ENCODE assay signal across 13 mouse cellular contexts in the genomic region with DNA sequence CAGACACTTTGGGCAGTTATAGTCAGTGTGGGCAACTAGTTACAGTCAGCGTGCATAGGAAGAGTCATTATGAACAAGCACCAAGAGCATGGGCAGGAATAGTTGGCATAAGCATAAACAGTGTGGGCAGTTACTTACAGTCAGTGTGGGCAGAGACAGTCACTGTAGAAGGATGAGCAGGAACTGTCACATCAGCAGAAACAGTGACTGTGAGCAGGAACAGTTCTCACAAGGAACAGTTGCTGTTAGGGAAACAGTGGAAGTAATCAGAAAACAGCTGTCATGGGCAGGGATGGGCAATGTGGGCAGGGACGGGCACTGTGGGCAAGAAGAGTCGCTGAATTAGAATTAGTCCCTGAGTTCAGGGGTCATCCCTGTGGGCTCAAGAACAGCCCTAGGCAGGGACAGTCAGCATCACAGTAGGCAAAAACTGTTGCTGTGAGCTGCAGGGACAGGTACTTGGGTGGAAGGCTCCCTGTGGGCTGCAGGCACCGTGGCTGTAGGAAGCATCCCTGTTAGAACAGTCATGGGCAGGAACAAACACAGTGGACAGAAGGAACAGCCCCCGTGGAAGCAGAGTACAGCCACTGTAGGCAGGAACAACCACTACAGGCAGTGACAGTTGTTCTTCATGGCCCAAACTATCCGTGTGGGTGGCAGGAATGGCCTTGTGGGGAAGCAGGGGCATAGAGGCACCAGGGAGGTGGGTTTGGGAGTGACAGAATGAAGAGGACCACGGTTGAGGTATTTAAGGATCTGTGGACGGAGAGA. TPM values are rescaled to one million over a fixed set of nuclear protein-coding genes. Genes with fewer than 3 reads are reported as not detected.
DNase-seq lines count a peak whose midpoint lies in the region; ATAC-seq and TF ChIP-seq lines count a peak whose summit lies in the region.
"Had no signal": no experiment of that assay in that cellular context is flagged by ENCODE, and none has a peak within 500 bp of the region (broad histone marks: within the 10 kb centered on the region; RNA-seq: fewer than 3 reads in every experiment).

No protein-coding gene starts in this region.

- H3K79me2 ChIP-seq in MEL (ENCODE audit: control insufficient read depth, insufficient read depth, low read length, poor library complexity): no peaks in the 10 kb centered on the region

- no peak for TF ChIP-seq CTCF in MEL (IDR thresholded peaks at IDR 0.05 in 2 of 3, conservative IDR thresholded peaks at IDR 0.05 in 1 of 3; ENCODE audit: control insufficient read depth in 1 of 3, insufficient read depth in 1 of 3, low read depth in 2 of 3, low read length in 3 of 3, poor library complexity in 1 of 3, severe bottlenecking in 1 of 3)

- no peaks in the 10 kb centered on the region for H3K27me3 ChIP-seq in heart, embryonic 12.5 days (replicated peaks)
- H3K27me3 ChIP-seq in liver, embryonic 11.5 days (replicated peaks; ENCODE audit: control insufficient read depth, insufficient read depth, low read length): no peaks in the 10 kb centered on the region
- H3K27me3 ChIP-seq in MEL (ENCODE audit: control insufficient read depth in 1 of 2, insufficient read depth in 2 of 2, low read length in 2 of 2): no peaks in the 10 kb centered on the region
- no peaks in the 10 kb centered on the region for H3K27me3 ChIP-seq in erythroblast, embryonic 14.5 days (ENCODE audit: control insufficient read depth)
- H3K27me3 ChIP-seq: embryonic facial prominence, embryonic 15.5 days had no signal

- H3K4me2 ChIP-seq in heart, embryonic 12.5 days: peak overlapping the region; percentile 31
- H3K4me2 ChIP-seq in liver, embryonic 11.5 days: peak overlapping the region; percentile 55
- H3K4me2 ChIP-seq: embryonic facial prominence, embryonic 15.5 days had no signal

- H3K9me3 ChIP-seq in heart, embryonic 12.5 days (replicated peaks): no peaks in the 10 kb centered on the region
- no peaks in the 10 kb centered on the region for H3K9me3 ChIP-seq in liver, embryonic 11.5 days (ENCODE audit: control insufficient read depth, low read length)
- no peaks in the 10 kb centered on the region for H3K9me3 ChIP-seq in MEL (replicated peaks; ENCODE audit: insufficient read depth, low read length)
- H3K9me3 ChIP-seq in erythroblast, embryonic 14.5 days (ENCODE audit: control insufficient read depth, low read length): peaks cover 2% of the 10 kb centered on the region; the same call in 1 of the 2 replicates
- H3K9me3 ChIP-seq: embryonic facial prominence, embryonic 15.5 days had no signal

- H3K27ac ChIP-seq in heart, embryonic 12.5 days (ENCODE audit: poor library complexity, severe bottlenecking): peak overlapping the region; percentile 69
- H3K27ac ChIP-seq in liver, embryonic 11.5 days (ENCODE audit: low read depth, low read length): peak overlapping the region; percentile 80
- peak overlapping the region; percentile 81 for H3K27ac ChIP-seq in MEL (ENCODE audit: control insufficient read depth, low read depth, low read length)
- H3K27ac ChIP-seq: embryonic facial prominence, embryonic 15.5 days had no signal

- no peak for DNase-seq in heart, adult 9 months (ENCODE audit: low spot score in 2 of 2)
- DNase-seq in liver, embryonic 11.5 days (ENCODE audit: low spot score): no peak
- DNase-seq in liver: no peak
- no peak for DNase-seq in MEL (ENCODE audit: low read depth, low spot score)
- DNase-seq in left cerebral cortex, adult 11 months (ENCODE audit: low spot score): no peak
- DNase-seq in urinary bladder, adult 2 months (ENCODE audit: low spot score): no peak
- DNase-seq: cerebellum, postnatal 25 days; kidney, adult 18-20 months; thymus, postnatal 14 days had no signal

- no peak overlapping the region for H3K4me3 ChIP-seq in heart, embryonic 12.5 days
- peak overlapping the region; percentile 19 for H3K4me3 ChIP-seq in liver, embryonic 11.5 days (ENCODE audit: low read depth, low read length)
- no peak overlapping the region for H3K4me3 ChIP-seq in MEL (ENCODE audit: control insufficient read depth in 1 of 2, insufficient read depth in 1 of 2, low read depth in 2 of 2, low read length in 2 of 2)
- peak overlapping the region; percentile 68 for H3K4me3 ChIP-seq in erythroblast, embryonic 14.5 days (replicated peaks)
- H3K4me3 ChIP-seq: embryonic facial prominence, embryonic 15.5 days had no signal

- peak; percentile 22; the same call in 1 of the 2 replicates for ATAC-seq in heart, embryonic 12.5 days (ENCODE audit: insufficient number of reproducible peaks, low FRiP score)
- ATAC-seq in liver, embryonic 11.5 days (replicated peaks; ENCODE audit: low FRiP score): peak; percentile 21; the same call in 1 of the 2 replicates

- H3K9ac ChIP-seq in heart, embryonic 12.5 days: no peak overlapping the region
- peak overlapping the region; percentile 42; the same call in 1 of the 2 replicates for H3K9ac ChIP-seq in liver, embryonic 11.5 days (ENCODE audit: low read depth, low read length)
- H3K9ac ChIP-seq in MEL (ENCODE audit: control insufficient read depth, low read depth, low read length, poor library complexity, severe bottlenecking): peak overlapping the region; percentile 28
- H3K9ac ChIP-seq: embryonic facial prominence, embryonic 15.5 days had no signal

- peaks cover 45% of the 10 kb centered on the region for H3K4me1 ChIP-seq in heart, embryonic 12.5 days (replicated peaks)
- peaks cover 43% of the 10 kb centered on the region for H3K4me1 ChIP-seq in liver, embryonic 11.5 days (replicated peaks; ENCODE audit: control insufficient read depth, insufficient read depth, low read length)
- peaks cover 8 to 63% of the 10 kb centered on the region in 2 experiments; a peak in 3 of 4 replicates for H3K4me1 ChIP-seq in MEL (ENCODE audit: control insufficient read depth in 1 of 2, insufficient read depth in 2 of 2, low read length in 2 of 2)
- H3K4me1 ChIP-seq in erythroblast, embryonic 14.5 days (ENCODE audit: control insufficient read depth): peaks cover 87% of the 10 kb centered on the region
- H3K4me1 ChIP-seq: embryonic facial prominence, embryonic 15.5 days had no signal

- no peak for TF ChIP-seq POLR2A in MEL (IDR thresholded peaks at IDR 0.05; ENCODE audit: control insufficient read depth in 1 of 2, insufficient read depth in 1 of 2, low read depth in 1 of 2, low read length in 2 of 2, poor library complexity in 1 of 2)

- WGBS in heart, embryonic 12.5 days: 58% methylated on average over 8 of the region's 8 CpGs
- WGBS in liver, embryonic 11.5 days: 45% methylated on average over 8 of the region's 8 CpGs

- TF ChIP-seq EP300 in MEL (IDR thresholded peaks at IDR 0.05; ENCODE audit: low read depth in 1 of 2, low read length in 2 of 2): no peak

- TF ChIP-seq RAD21 in MEL (IDR thresholded peaks at IDR 0.05; ENCODE audit: low read depth, low read length): no peak

- H3K36me3 ChIP-seq in heart, embryonic 12.5 days: no peaks in the 10 kb centered on the region
- H3K36me3 ChIP-seq in liver, embryonic 11.5 days (ENCODE audit: control insufficient read depth, insufficient read depth, low read length): no peaks in the 10 kb centered on the region
- peaks cover 0 to 29% of the 10 kb centered on the region in 2 experiments; a peak in 2 of 4 replicates for H3K36me3 ChIP-seq in MEL (ENCODE audit: control insufficient read depth in 1 of 2, insufficient read depth in 2 of 2, low read length in 2 of 2)
- H3K36me3 ChIP-seq in erythroblast, embryonic 14.5 days (ENCODE audit: control insufficient read depth): peaks cover 36% of the 10 kb centered on the region
- H3K36me3 ChIP-seq: embryonic facial prominence, embryonic 15.5 days had no signal

TF ChIP-seq in MEL, 35 proteins besides CTCF, POLR2A, EP300 and RAD21:
- TF ChIP-seq MAFK (IDR thresholded peaks at IDR 0.05; ENCODE audit: borderline replicate concordance, low read depth, low read length) (peak; percentile 61; the same call in 1 of the 2 replicates), TCF12 (IDR thresholded peaks at IDR 0.05; ENCODE audit: low read depth, low read length) (no peak), TAL1 (IDR thresholded peaks at IDR 0.05; ENCODE audit: low read length) (no peak)
TF ChIP-seq in MEL: peak in this region for 1.

RNA-seq across cellular contexts. Expression of a gene that starts 18.8 kb away (rescaled TPM):
- 58.5 and 63.8 TPM in 2 replicates for polyA plus RNA-seq in heart, embryonic 12.5 days (2016; fragmentation: Nextera tagmentation; extraction: Ambion mirVana)
- 19.4 and 19.5 TPM in 2 replicates for polyA plus RNA-seq in liver, embryonic 11.5 days (2014; fragmentation: Nextera tagmentation; extraction: Ambion mirVana)
- 1.5 and 2.2 TPM in 2 replicates for total RNA-seq in MEL (2012; rRNA removed)
- 1 to 10 TPM in 1 of 2 experiments, not detected in 1; 4.4 TPM for polyA plus RNA-seq in MEL (2012; ENCODE audit: insufficient read depth in 1 of 2, insufficient read length in 2 of 2, low read depth in 1 of 2, low replicate concordance in 2 of 2, missing spikeins in 1 of 2)
- 0.18 and 0.50 TPM in 2 replicates for polyA plus RNA-seq in erythroblast, embryonic 14.5 days (2012)
- 19.8 and 38.3 TPM in 2 replicates for polyA plus RNA-seq in urinary bladder, adult 2 months (2012; rRNA removed)
- total RNA-seq: hematopoietic stem cell, adult 5-6 weeks had no signal

Comparison
In these comparisons a context has a peak if more than half of its experiments do, and no peak if none do; other contexts are left out.
1. H3K4me3 ChIP-seq: peak in liver, embryonic 11.5 days (single experiment) and erythroblast, embryonic 14.5 days (single experiment); none in heart, embryonic 12.5 days (single experiment) and MEL (0 of 2).
2. Peak in every context shown above with its lines, with median percentiles within 50 percentile points of each other: H3K27ac ChIP-seq.